Mouse (Mus musculus) limb, embryonic 11.5 days (tissue): ENCODE data around the gene Kcnmb1. TPM values are rescaled to one million over a fixed set of nuclear protein-coding genes. Genes with fewer than 3 reads are reported as not detected.
A peak's percentile ranks its signal among the peaks of the same experiment; 100 is the strongest.

Experiments used
- ATAC-seq: fragments of 200-750 bp; cut with Nextera tagmentation; 2 replicates; pipeline ENCODE4 v1.8.0; 2017; ENCODE audit warnings: low read depth; ENCODE audit not compliant: insufficient number of reproducible peaks, low FRiP score, low TSS enrichment
- DNase-seq: peaks from one replicate; pipeline ENCODE4 v3.0.0-alpha.2; 2015; ENCODE audit warnings: low spot score
- H3K27ac ChIP-seq: fragments of 300-500 bp; sonication (generic); replicated peaks from 2 replicates; pipeline ENCODE4 v1.5.1; 2014; ENCODE audit warnings: low read depth, mild to moderate bottlenecking, low read length
- H3K27me3 ChIP-seq: fragments of 300-500 bp; sonication (generic); 2 replicates; pipeline ENCODE4 v1.6.1; 2014; ENCODE audit warnings: mild to moderate bottlenecking, low read length, mixed read lengths; ENCODE audit not compliant: control insufficient read depth, insufficient read depth
- H3K36me3 ChIP-seq: fragments of 300-500 bp; sonication (generic); 2 replicates; pipeline ENCODE4 v1.6.1; 2014; ENCODE audit warnings: mild to moderate bottlenecking, low read length, moderate library complexity, mixed read lengths; ENCODE audit not compliant: control insufficient read depth, insufficient read depth
- H3K4me1 ChIP-seq: fragments of 300-500 bp; sonication (generic); 2 replicates; pipeline ENCODE4 v1.6.1; 2014; ENCODE audit warnings: low read length, mixed read lengths; ENCODE audit not compliant: control insufficient read depth, insufficient read depth
- H3K4me2 ChIP-seq: fragments of 300-500 bp; sonication (generic); 2 replicates; pipeline ENCODE4 v1.6.1; 2014; ENCODE audit warnings: low read depth, mild to moderate bottlenecking, moderate library complexity; ENCODE audit not compliant: severe bottlenecking
- H3K4me3 ChIP-seq: fragments of 300-500 bp; sonication (generic); 2 replicates; pipeline ENCODE4 v1.5.1; 2014; ENCODE audit warnings: low read depth, low read length
- H3K9ac ChIP-seq: fragments of 300-500 bp; sonication (generic); 2 replicates; pipeline ENCODE4 v1.6.1; 2014; ENCODE audit warnings: mild to moderate bottlenecking, low read length
- H3K9me3 ChIP-seq: fragments of 300-500 bp; sonication (generic); 2 replicates; pipeline ENCODE4 v1.6.1; 2016; ENCODE audit warnings: low read length; ENCODE audit not compliant: control insufficient read depth
- WGBS: fragments of 180-500 bp; shearing (Covaris S2); extraction: QIAGEN DNeasy Blood & Tissue Kit; methylation state at CpG from one replicate; pipeline ENCODE4 v1.1.7; 2014; 5-methylcytosine and 5-hydroxymethylcytosine counted together
- polyA plus RNA-seq: library from polyadenylated mRNA; unstranded; fragments of >200 nt; fragmentation: Nextera tagmentation; extraction: Ambion mirVana; gene quantifications from 2 replicates; pipeline ENCODE4 v1.2.1, GENCODE M21; 2014

Kcnmb1 gene
- polyA plus RNA-seq, 1 experiment from 2014 or later, result 0.16 TPM

GRCm38 (mm10) chr11:33951155-33951554 is 11.7 kb upstream of the Kcnmb1 start:
- ATAC-seq, result no peak
- Histone ChIP-seq H3K9me3 (no peaks in the 10 kb centered on the region), H3K27ac (no peak overlapping the region), H3K9ac (no peak overlapping the region), H3K4me1 (no peaks in the 10 kb centered on the region), H3K36me3 (no peaks in the 10 kb centered on the region), H3K27me3 (no peaks in the 10 kb centered on the region), H3K4me3 (no peak overlapping the region), H3K4me2 (no peak overlapping the region)
- 54% methylated on average over 5 of the region's 5 CpGs for WGBS
- peak; percentile 42 for DNase-seq

DNA sequence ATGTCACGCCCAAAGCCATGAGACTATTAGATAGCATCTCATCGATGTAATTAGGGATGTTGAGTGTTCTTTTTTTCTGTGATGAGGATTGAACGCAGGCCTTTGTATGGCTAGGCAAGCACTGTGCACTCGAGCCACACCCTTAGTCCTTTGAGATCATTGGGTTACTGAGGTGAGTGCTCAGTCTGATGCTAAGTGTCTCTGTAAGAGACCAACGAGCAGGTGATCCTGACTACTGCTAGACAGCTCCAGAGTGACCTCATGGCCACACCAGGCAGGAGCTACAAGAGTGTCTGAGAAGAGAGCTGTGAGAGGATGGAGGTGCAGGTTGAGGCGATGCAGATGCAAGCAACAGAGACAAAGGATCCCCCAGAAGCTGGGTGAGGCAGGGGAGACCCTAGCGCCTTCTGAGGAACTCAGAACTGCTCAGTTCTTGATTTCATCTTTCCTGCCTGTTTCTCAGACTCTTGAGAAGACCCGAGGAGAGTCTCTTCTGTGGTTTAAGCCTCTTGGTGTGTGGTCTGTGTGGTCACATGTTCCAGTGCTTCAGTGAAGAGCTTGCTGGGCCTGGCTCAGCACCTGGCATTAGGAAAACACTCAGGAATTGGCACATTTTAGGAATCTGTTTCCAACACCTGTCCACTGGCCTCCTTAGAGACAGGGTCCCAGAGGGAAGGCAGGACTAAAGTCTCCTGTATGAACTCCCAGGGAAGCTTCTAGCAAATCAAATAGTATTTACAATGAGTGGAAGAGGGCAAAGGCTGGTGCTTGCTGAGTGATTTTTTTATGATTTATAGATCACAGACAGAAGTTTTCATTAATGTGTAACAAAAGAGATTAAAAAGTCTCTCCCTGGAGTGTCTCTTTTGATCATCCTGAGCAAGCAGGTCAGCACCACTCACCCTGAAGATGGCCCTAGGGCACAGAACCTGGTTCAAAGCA is 10.9 kb upstream of the Kcnmb1 start:
- Histone ChIP-seq H3K9me3 (no peaks in the 10 kb centered on the region), H3K36me3 (no peaks in the 10 kb centered on the region), H3K4me1 (no peaks in the 10 kb centered on the region), H3K27ac (no peak overlapping the region), H3K4me3 (no peak overlapping the region), H3K27me3 (no peaks in the 10 kb centered on the region), H3K4me2 (no peak overlapping the region), H3K9ac (no peak overlapping the region)
- ATAC-seq (no peak), DNase-seq (no peak)
- WGBS, result 88% methylated on average over 8 of the region's 8 CpGs

DNA sequence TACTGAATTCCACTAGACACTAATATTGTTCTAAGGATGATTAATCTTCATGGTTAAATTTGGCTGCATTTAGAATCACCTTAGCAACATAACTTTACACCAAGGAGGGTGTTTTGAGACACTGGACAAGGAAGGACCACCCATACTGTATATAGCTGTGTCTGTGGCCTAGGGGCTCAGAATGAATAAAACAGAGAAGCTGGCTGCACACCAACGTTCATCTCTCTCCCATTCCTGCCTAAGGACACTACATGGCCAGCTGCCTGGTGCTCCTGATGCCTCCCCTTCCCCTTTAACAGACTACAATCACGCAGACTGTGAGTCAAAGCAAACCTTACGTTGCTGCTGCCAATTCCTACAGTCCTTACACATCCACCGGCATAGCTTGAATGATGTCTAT is 6.8 kb upstream of the Kcnmb1 start:
- H3K4me1 ChIP-seq, result no peaks in the 10 kb centered on the region
- no peak for ATAC-seq
- no peaks in the 10 kb centered on the region for H3K27me3 ChIP-seq
- no peak overlapping the region for H3K9ac ChIP-seq
- WGBS, result 77% methylated on average over 4 of the region's 4 CpGs
- no peak overlapping the region for H3K27ac ChIP-seq
- no peaks in the 10 kb centered on the region for H3K36me3 ChIP-seq
- no peaks in the 10 kb centered on the region for H3K9me3 ChIP-seq
- H3K4me2 ChIP-seq, result no peak overlapping the region
- H3K4me3 ChIP-seq, result no peak overlapping the region
- no peak for DNase-seq

- Histone ChIP-seq H3K9ac (no peak overlapping the region), H3K27me3 (no peaks in the 10 kb centered on the region), H3K36me3 (no peaks in the 10 kb centered on the region), H3K9me3 (no peaks in the 10 kb centered on the region), H3K27ac (no peak overlapping the region), H3K4me2 (no peak overlapping the region), H3K4me1 (no peaks in the 10 kb centered on the region), H3K4me3 (no peak overlapping the region)
- ATAC-seq (no peak), DNase-seq (no peak)
- 79% methylated on average over 5 of the region's 5 CpGs for WGBS
Measured at GRCm38 (mm10) chr11:33956623-33957022, 6.2 kb upstream of the Kcnmb1 start.

- Histone ChIP-seq H3K27me3 (no peaks in the 10 kb centered on the region), H3K36me3 (no peaks in the 10 kb centered on the region), H3K9ac (no peak overlapping the region), H3K4me3 (no peak overlapping the region), H3K4me1 (no peaks in the 10 kb centered on the region), H3K27ac (no peak overlapping the region), H3K4me2 (no peak overlapping the region), H3K9me3 (no peaks in the 10 kb centered on the region)
- DNase-seq, result no peak
- ATAC-seq, result no peak
- WGBS, result 78% methylated on average over 6 of the region's 6 CpGs
Measured at GRCm38 (mm10) chr11:33957595-33957994, 5.2 kb upstream of the Kcnmb1 start.

DNA sequence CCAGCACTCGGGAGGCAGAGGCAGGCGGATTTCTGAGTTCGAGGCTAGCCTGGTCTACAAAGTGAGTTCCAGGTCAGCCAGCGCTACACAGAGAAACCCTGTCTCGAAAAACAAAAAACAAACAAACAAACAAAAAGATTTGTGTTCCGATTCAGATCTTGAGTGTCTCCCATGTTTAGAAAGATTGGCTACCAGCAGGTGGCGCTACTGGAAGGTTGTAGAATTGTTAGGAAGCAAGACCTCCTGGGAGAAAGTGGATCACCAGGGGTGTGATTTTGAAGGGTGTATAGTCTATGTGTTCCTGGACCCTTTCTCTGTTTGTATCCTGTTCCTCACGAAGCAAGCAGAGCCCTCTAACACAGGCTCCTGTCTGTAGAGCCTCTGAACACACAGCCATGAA is 4.1 kb upstream of the Kcnmb1 start:
- Histone ChIP-seq H3K4me2 (no peak overlapping the region), H3K36me3 (no peaks in the 10 kb centered on the region), H3K4me3 (no peak overlapping the region), H3K9me3 (no peaks in the 10 kb centered on the region), H3K27me3 (no peaks in the 10 kb centered on the region), H3K9ac (no peak overlapping the region), H3K27ac (no peak overlapping the region), H3K4me1 (peaks cover 8% of the 10 kb centered on the region)
- ATAC-seq, result no peak
- peak; percentile 59 for DNase-seq
- WGBS, result 83% methylated on average over 8 of the region's 8 CpGs

DNA sequence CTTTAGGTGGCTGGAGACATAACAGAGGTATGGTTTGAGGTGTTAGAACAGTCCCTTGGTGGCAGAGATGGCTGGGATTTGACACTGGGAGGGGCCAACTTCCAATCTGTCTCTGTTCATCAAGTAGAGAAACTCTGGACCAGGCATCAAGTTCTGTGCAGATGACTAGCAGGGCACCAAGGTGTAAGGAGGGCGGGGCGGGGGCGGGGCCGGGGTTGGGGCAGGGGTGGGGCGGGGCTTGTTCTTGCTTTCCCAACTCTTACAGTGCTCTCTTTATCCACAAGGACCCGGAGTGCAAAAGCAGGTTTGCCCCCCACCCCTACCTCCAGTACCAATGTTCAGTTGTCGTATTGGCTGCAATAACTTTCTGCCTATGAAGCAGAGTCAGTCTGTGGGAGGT is 635 bp upstream of the Kcnmb1 start:
- ATAC-seq (no peak), DNase-seq (no peak)
- Histone ChIP-seq H3K36me3 (no peaks in the 10 kb centered on the region), H3K4me3 (no peak overlapping the region), H3K9ac (no peak overlapping the region), H3K27ac (no peak overlapping the region), H3K4me2 (no peak overlapping the region), H3K4me1 (peaks cover 8% of the 10 kb centered on the region), H3K9me3 (no peaks in the 10 kb centered on the region), H3K27me3 (no peaks in the 10 kb centered on the region)
- WGBS, result 27% methylated on average over 7 of the region's 7 CpGs

GRCm38 (mm10) chr11:33965380-33965779 is 2.6 kb downstream of the Kcnmb1 start:
- ATAC-seq, result no peak
- 64% methylated on average over 2 of the region's 2 CpGs for WGBS
- no peak overlapping the region for H3K4me2 ChIP-seq

More at GRCm38 (mm10) chr11:33965380-33965779, 2.6 kb downstream of the Kcnmb1 start:
- peaks cover 8% of the 10 kb centered on the region for H3K4me1 ChIP-seq
- no peaks in the 10 kb centered on the region for H3K9me3 ChIP-seq
- H3K27ac ChIP-seq, result no peak overlapping the region
- DNase-seq, result no peak
- H3K9ac ChIP-seq, result no peak overlapping the region
- H3K4me3 ChIP-seq, result no peak overlapping the region
- no peaks in the 10 kb centered on the region for H3K36me3 ChIP-seq
- no peaks in the 10 kb centered on the region for H3K27me3 ChIP-seq
